Mouse (Mus musculus) liver, postnatal 0 days (tissue): Measurements from ENCODE around the gene Sprr2b.

Source experiments
- CTCF ChIP-seq: sonication (generic); IDR thresholded peaks from 2 replicates; pipeline ENCODE4 v1.5.1; 2016; ENCODE audit warnings: antibody characterized with exemption, low read depth
- EP300 ChIP-seq: IDR thresholded peaks from 2 replicates; pipeline ENCODE4 v1.6.1; 2016; ENCODE audit warnings: antibody characterized with exemption, low read depth, mild to moderate bottlenecking

- TF ChIP-seq EP300 (no peak), CTCF (no peak)
Measured at GRCm38 (mm10) chr3:92364887-92365286, 48.5 kb downstream of the Sprr2b start, which contains the start of gene Sprr2f.
